Mouse (Mus musculus) liver, embryonic 14.5 days (tissue): Measurements from ENCODE around the gene Unk. TPM values are rescaled to one million over a fixed set of nuclear protein-coding genes. Genes with fewer than 3 reads are reported as not detected.

Experiments used
- ATAC-seq: fragments of 200-750 bp; cut with Nextera tagmentation; 2 replicates; pipeline ENCODE4 v1.8.0; 2017; ENCODE audit warnings: moderate number of reproducible peaks, mild to moderate bottlenecking, moderate library complexity; ENCODE audit not compliant: insufficient read depth
- DNase-seq, 3 experiments: peaks; one replicate each; pipeline ENCODE4 v3.0.0-alpha.2; 2012 to 2013; ENCODE audit warnings: low read depth in 3 of 3, low spot score in 3 of 3
- H3K27ac ChIP-seq: fragments of 300-500 bp; sonication (generic); 2 replicates; pipeline ENCODE4 v1.5.1; 2014; ENCODE audit warnings: moderate library complexity, mild to moderate bottlenecking, control low read depth, inconsistent platforms
- H3K27me3 ChIP-seq: fragments of 300-500 bp; sonication (generic); 2 replicates; pipeline ENCODE4 v1.6.1; 2014; ENCODE audit warnings: mild to moderate bottlenecking, low read length, moderate library complexity; ENCODE audit not compliant: control insufficient read depth, insufficient read depth
- H3K36me3 ChIP-seq: fragments of 300-500 bp; sonication (generic); replicated peaks from 2 replicates; pipeline ENCODE4 v1.6.1; 2014; ENCODE audit warnings: low read depth; ENCODE audit not compliant: control insufficient read depth, insufficient read depth
- H3K4me1 ChIP-seq, 2 experiments: fragments of 200-500 bp in 1 of 2; fragments of 300-500 bp in 1 of 2; sonication (generic) in 1 of 2; replicated peaks; 2 replicates each; pipeline ENCODE4 v1.6.1; 2012 to 2014; ENCODE audit warnings: antibody characterized with exemption in 1 of 2, inconsistent platforms in 1 of 2, low read length in 1 of 2; ENCODE audit not compliant: control insufficient read depth in 2 of 2, insufficient read depth in 2 of 2
- H3K4me2 ChIP-seq: fragments of 300-500 bp; sonication (generic); 2 replicates; pipeline ENCODE4 v1.6.1; 2014; ENCODE audit warnings: low read depth, mild to moderate bottlenecking, control low read depth, moderate library complexity
- H3K4me3 ChIP-seq, 2 experiments: fragments of 200-500 bp in 1 of 2; fragments of 300-500 bp in 1 of 2; sonication (generic) in 1 of 2; 2 replicates each; pipeline ENCODE4 v1.5.1; 2012 to 2014; ENCODE audit warnings: low read depth in 2 of 2, low read length in 2 of 2, mild to moderate bottlenecking in 2 of 2, control low read depth in 1 of 2, inconsistent platforms in 1 of 2, moderate library complexity in 1 of 2; ENCODE audit not compliant: insufficient read depth in 1 of 2
- H3K9ac ChIP-seq: fragments of 300-500 bp; sonication (generic); replicated peaks from 2 replicates; pipeline ENCODE4 v1.6.1; 2014; ENCODE audit warnings: mild to moderate bottlenecking, control low read depth, moderate library complexity
- H3K9me3 ChIP-seq: fragments of 300-500 bp; sonication (generic); 2 replicates; pipeline ENCODE4 v1.6.1; 2016; ENCODE audit warnings: low read length, mixed read lengths; ENCODE audit not compliant: control insufficient read depth
- CTCF ChIP-seq: IDR thresholded peaks from 2 replicates; pipeline ENCODE4 v1.5.1; 2016; ENCODE audit warnings: antibody characterized with exemption, low read depth, control low read depth
- EP300 ChIP-seq: IDR thresholded peaks from 2 replicates; pipeline ENCODE4 v1.6.1; 2016; ENCODE audit warnings: antibody characterized with exemption, low read depth
- WGBS: fragments of 180-500 bp; shearing (Covaris S2); extraction: QIAGEN DNeasy Blood & Tissue Kit; methylation state at CpG from one replicate; pipeline ENCODE4 v1.1.7; 2014; ENCODE audit not compliant: insufficient replicate concordance; 5-methylcytosine and 5-hydroxymethylcytosine counted together
- polyA plus RNA-seq, 2 experiments: library from polyadenylated mRNA; depleted of rRNA in 1 of 2; stranded (reverse) in 1 of 2; unstranded in 1 of 2; fragments of >200 nt; fragmentation: Nextera tagmentation in 1 of 2; extraction: Ambion mirVana in 1 of 2; gene quantifications; 2 replicates each; pipeline versions ENCODE4 v1.2.1 to v1.2.3; 2012 to 2014

Gene Unk
- polyA plus RNA-seq, 2 experiments = 6.4 to 12.1 TPM

GRCm38 (mm10) chr11:116005701-116006419 lies 24.3 kb upstream of the Unk start:
- Histone ChIP-seq H3K36me3 (no peaks in the 10 kb centered on the region), H3K4me2 (peak overlapping the region; percentile 76), H3K9me3 (no peaks in the 10 kb centered on the region), H3K4me3 (no peak overlapping the region), H3K9ac (no peak overlapping the region; the same call in 1 of the 2 replicates), H3K4me1 (peaks cover 7 to 13% of the 10 kb centered on the region in 2 experiments; a peak in 3 of 4 replicates), H3K27ac (peak overlapping the region; percentile 49; the same call in 1 of the 2 replicates), H3K27me3 (no peaks in the 10 kb centered on the region)
- ATAC-seq (no peak; the same call in 1 of the 2 replicates), DNase-seq (no peak)
- WGBS = 53% methylated on average over 9 of the region's 9 CpGs
- no peak for TF ChIP-seq CTCF
- no peak for TF ChIP-seq EP300

GRCm38 (mm10) chr11:116007095-116007850 lies 22.8 kb upstream of the Unk start:
- Histone ChIP-seq H3K4me3 (no peak overlapping the region), H3K9ac (no peak overlapping the region), H3K4me2 (no peak overlapping the region), H3K27ac (no peak overlapping the region), H3K36me3 (no peaks in the 10 kb centered on the region), H3K4me1 (peaks cover 7 to 13% of the 10 kb centered on the region in 2 experiments; a peak in 3 of 4 replicates), H3K9me3 (no peaks in the 10 kb centered on the region), H3K27me3 (no peaks in the 10 kb centered on the region)
- DNase-seq (no peak), ATAC-seq (no peak)
- TF ChIP-seq EP300 (no peak), CTCF (no peak)
- 80% methylated on average over 28 of the region's 28 CpGs for WGBS

GRCm38 (mm10) chr11:116008411-116008810 lies 21.7 kb upstream of the Unk start:
- ATAC-seq = no peak
- Histone ChIP-seq H3K9ac (no peak overlapping the region), H3K27me3 (no peaks in the 10 kb centered on the region), H3K4me2 (no peak overlapping the region), H3K4me1 (peaks cover 7 to 16% of the 10 kb centered on the region in 2 experiments; a peak in 3 of 4 replicates), H3K36me3 (no peaks in the 10 kb centered on the region), H3K4me3 (no peak overlapping the region), H3K9me3 (no peaks in the 10 kb centered on the region), H3K27ac (no peak overlapping the region)
- no peak for TF ChIP-seq CTCF
- no peak for TF ChIP-seq EP300
- DNase-seq = no peak
- 77% methylated on average over 11 of the region's 11 CpGs for WGBS

- no peaks in the 10 kb centered on the region for H3K27me3 ChIP-seq
- WGBS = 87% methylated on average over 13 of the region's 13 CpGs
- no peak overlapping the region for H3K4me2 ChIP-seq
- H3K9me3 ChIP-seq = no peaks in the 10 kb centered on the region
- peaks cover 7 to 16% of the 10 kb centered on the region in 2 experiments; a peak in 3 of 4 replicates for H3K4me1 ChIP-seq
- H3K36me3 ChIP-seq = no peaks in the 10 kb centered on the region
- no peak for ATAC-seq
- no peak overlapping the region for H3K9ac ChIP-seq
- no peak for DNase-seq
- no peak overlapping the region for H3K27ac ChIP-seq
- H3K4me3 ChIP-seq = no peak overlapping the region
- TF ChIP-seq EP300 (no peak), CTCF (no peak)
These were observed 21.2 kb upstream of the Unk start for GRCm38 (mm10) chr11:116008832-116009375.

GRCm38 (mm10) chr11:116009661-116010060 lies 20.5 kb upstream of the Unk start:
- 80% methylated on average over 11 of the region's 11 CpGs for WGBS
- no peak overlapping the region for H3K9ac ChIP-seq
- H3K27ac ChIP-seq = no peak overlapping the region

More at GRCm38 (mm10) chr11:116009661-116010060, 20.5 kb upstream of the Unk start:
- H3K4me2 ChIP-seq = no peak overlapping the region
- no peak for ATAC-seq
- no peak for DNase-seq
- H3K36me3 ChIP-seq = no peaks in the 10 kb centered on the region
- no peak overlapping the region for H3K4me3 ChIP-seq
- no peaks in the 10 kb centered on the region; the same call in 1 of the 2 replicates for H3K27me3 ChIP-seq
- H3K9me3 ChIP-seq = no peaks in the 10 kb centered on the region
- TF ChIP-seq EP300 (no peak), CTCF (no peak)
- H3K4me1 ChIP-seq = peaks cover 2 to 12% of the 10 kb centered on the region in 2 experiments; a peak in 3 of 4 replicates
